Mouse (Mus musculus) ES-Bruce4 (cell line): ENCODE results near the gene Cryl1.

ENCODE experiments used
- CTCF ChIP-seq: IDR thresholded peaks from one replicate; pipeline ENCODE4 v1.8.1; 2011; ENCODE audit warnings: low read depth, low read length
- EP300 ChIP-seq: IDR thresholded peaks from 2 replicates; pipeline ENCODE4 v1.6.1; 2011; ENCODE audit warnings: low read depth, low read length; ENCODE audit not compliant: insufficient read depth
- POLR2A ChIP-seq: IDR thresholded peaks from one replicate; pipeline ENCODE4 v1.8.1; 2011; ENCODE audit warnings: low read length; ENCODE audit not compliant: insufficient read depth

DNA sequence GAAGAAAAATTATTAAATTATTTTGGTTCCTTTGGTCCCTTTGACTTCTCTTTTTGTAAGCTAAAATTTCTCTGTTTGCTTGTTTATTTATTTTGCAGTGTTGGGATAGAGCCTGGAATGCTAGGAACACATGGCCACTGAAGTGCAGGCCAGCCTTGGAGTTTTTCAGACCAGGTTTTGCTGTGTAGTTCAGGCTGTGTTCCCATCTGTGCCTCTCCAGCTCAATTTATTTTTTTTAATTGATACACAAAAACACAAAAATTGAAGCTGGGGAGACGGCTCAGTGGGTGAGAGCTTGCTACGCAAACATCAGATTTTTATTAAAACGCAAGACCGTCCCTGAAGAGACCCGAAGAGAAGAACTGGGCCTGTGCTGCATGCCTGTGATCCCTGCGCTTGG lies 71.6 kb downstream of the Cryl1 start:
- TF ChIP-seq EP300 = no peak
- no peak for TF ChIP-seq CTCF
- TF ChIP-seq POLR2A = no peak
